Mouse (Mus musculus) urinary bladder, postnatal 36 days (tissue): ENCODE data around the gene Dnajb5.

Experiments used
- DNase-seq, 2 experiments: peaks; one replicate each; pipeline ENCODE4 v3.0.0; 2022; ENCODE audit warnings: low spot score in 2 of 2, mixed read lengths in 1 of 2

Gene Dnajb5

GRCm38 (mm10) chr4:42949676-42950051, at the start of gene Dnajb5:
Dnajb5 (plus strand) TSS chr4:42949814.
- peak; percentile 97 to 98 for DNase-seq

- DNase-seq = no peak
Measured at GRCm38 (mm10) chr4:42900878-42901277, 48.7 kb upstream of the Dnajb5 start.

DNA sequence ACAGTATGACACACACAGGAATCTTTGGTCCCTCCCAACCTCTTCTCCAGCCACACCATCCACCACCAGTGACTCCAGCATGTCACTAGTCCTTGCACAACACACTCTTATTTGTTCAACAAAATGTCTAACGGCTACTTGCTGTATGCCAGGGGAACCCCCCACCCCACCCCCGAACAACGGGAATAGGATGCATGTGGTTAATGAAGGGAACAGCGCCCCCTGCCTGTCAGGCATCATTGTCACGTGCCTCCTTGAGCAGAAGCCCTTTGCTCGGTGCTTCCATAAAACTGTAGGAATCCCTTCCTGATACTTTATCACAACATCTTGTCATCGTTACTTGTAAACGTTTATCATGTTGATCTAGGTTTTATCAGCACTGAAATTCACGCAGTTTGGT, 47.4 kb upstream of the Dnajb5 start:
- DNase-seq = no peak

DNA sequence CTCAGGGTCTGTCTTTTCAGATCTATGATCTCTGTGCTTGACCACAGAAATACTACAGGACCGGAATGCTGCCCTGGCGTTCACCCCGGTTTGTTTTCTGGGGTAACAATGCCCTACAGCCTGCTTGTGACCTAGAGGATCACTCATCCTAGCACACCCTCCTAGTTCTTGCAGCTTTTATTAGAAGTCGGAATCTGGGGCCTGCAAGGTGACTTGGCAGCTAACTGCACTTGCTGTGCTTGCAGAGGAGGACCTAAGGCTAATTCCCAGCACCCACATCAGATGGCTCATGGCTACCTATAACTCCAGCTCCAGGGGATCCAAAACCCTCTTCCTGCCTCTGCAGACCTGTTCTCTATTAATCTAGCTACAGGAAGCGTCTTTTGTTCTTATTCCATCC, 46.9 kb upstream of the Dnajb5 start:
- DNase-seq = no peak

DNA sequence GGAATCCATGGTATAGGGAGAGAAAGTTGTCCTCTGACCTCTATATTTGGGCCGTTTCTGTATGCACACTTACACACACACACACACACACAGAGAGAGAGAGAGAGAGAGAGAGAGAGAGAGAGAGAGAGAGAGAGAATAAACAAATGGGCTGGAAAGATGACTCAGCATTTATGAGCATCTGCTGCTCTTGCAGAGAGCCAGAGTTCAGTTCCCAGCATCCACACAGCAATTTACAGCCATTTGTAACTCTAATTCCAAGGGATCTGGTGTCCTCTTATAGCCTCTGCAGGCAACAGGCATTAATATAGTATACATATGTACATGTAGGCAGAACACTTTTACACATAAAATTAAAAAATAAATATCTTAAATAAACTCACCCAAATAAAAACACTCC, 45.7 kb upstream of the Dnajb5 start:
- DNase-seq = no peak

- no peak for DNase-seq
Measured at GRCm38 (mm10) chr4:42904523-42904922, 45.1 kb upstream of the Dnajb5 start.

DNA sequence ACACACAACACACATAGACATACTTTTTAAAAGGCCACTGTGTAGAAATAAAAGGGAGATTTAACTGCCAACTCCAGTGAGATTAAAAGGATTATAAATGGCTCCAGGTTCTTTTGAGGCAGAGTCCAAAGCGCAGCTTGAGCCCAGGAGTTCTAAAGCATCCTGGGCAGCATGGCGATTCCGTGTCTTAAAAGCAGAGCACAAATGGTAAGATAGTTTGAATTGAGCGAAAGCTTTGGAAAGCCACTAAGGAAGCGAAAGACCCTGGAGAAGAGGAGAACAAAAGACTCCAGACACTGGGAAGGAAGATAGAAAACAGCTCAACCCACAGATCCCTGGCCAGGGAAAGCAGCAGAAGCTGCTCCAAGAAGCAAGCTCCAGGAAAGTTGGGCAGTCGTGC, 44.6 kb upstream of the Dnajb5 start:
- DNase-seq = no peak

GRCm38 (mm10) chr4:42913391-42913790, 36.2 kb upstream of the Dnajb5 start:
- no peak for DNase-seq

- no peak for DNase-seq
Measured at GRCm38 (mm10) chr4:42915311-42915710, 34.3 kb upstream of the Dnajb5 start.

- DNase-seq = no peak
Measured at GRCm38 (mm10) chr4:42915966-42916365, 33.6 kb upstream of the Dnajb5 start.

- no peak for DNase-seq
Measured at GRCm38 (mm10) chr4:42916617-42917401, 32.8 kb upstream of the Dnajb5 start, which contains the start of gene Phf24. Phf24 (plus strand) TSS chr4:42916660.

- DNase-seq = no peak
Measured at GRCm38 (mm10) chr4:42917402-42917774, 32.2 kb upstream of the Dnajb5 start.

- DNase-seq = no peak
Measured at GRCm38 (mm10) chr4:42920726-42921125, 28.9 kb upstream of the Dnajb5 start.

DNA sequence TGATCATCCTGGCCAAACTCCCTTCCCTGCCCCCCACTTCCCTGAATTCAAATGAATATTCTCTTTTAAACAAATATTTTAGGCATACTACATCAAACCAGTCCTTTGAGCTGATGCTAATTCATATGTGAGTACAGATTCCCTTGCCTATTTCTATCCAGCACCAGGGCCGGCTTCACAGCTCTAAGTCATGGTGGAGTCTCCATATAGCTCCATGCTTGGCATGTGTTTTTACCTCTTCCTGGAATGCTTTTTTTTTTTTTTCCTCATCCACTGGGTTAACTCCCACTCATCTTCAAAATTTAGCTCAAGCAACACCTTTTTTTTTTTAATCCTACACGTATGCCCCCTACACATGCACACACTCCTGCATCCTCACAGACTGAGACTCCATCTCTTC, 28.1 kb upstream of the Dnajb5 start:
- no peak for DNase-seq

DNA sequence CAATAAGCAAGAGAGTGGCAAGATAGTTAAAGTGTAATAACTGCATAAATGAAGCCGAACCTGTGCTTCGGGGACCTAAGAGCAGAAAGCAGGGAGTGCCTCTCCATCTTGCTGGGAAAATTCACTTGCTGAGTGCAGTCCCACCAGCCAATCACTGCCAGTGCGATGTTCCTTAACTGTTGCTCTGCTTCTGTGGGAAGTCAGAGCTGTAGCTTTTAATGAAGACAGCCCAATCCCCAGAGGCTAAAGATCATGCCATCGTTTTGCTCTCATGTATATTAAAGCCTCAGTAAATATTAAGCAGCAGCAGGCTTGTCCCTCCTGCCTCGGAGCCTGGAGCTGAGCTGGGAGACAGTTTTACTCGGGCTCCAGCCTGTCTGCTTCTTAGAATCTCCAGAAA, 27.6 kb upstream of the Dnajb5 start:
- DNase-seq = no peak

DNA sequence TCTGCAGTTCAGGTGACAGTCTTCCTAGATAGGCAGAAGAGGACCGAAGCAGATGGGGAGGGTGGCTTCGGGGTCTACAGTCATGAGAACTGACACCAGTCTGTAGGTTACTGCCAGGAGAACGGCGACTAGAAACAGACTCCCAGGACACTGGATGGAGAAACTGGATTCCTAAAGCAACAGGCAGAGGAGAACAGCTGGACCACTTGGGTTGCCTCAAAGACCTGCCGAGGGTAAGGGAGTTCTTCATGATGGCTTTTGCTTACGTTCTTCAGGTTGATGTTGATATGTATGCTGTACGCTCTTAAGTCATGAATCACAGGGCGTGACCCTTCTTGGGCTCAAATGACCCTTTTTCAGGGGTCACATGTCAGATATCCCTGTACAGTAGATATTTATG, 27.2 kb upstream of the Dnajb5 start:
- DNase-seq = no peak

GRCm38 (mm10) chr4:42924095-42924710, 25.4 kb upstream of the Dnajb5 start:
- no peak for DNase-seq

GRCm38 (mm10) chr4:42928209-42928608, 21.4 kb upstream of the Dnajb5 start:
- no peak for DNase-seq

GRCm38 (mm10) chr4:42928952-42929351, 20.7 kb upstream of the Dnajb5 start:
- DNase-seq = no peak

GRCm38 (mm10) chr4:42932229-42932969, 17.2 kb upstream of the Dnajb5 start:
- DNase-seq = no peak

DNA sequence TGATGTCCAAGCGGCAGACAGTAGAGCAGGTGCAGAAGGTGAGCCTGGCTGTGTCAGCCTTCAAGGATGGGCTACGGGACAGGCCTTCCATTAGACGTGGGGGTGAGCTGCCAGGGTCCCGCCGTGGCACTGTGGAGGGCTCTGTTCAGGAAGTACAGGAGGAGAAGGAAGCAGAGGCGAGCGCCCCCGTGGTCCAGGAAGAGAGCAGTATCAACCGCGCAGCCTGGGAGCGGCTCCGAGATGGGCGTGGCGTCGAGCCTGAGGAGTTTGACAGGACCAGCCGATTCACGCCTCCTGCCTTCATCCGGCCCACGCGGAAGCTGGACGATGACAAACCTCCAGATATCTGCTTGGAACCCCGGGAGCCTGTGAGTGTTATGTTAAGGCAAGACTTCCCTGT, 16.0 kb upstream of the Dnajb5 start:
- DNase-seq = peak; percentile 35 to 60

GRCm38 (mm10) chr4:42941396-42941795, 8.2 kb upstream of the Dnajb5 start:
- DNase-seq = no peak

DNA sequence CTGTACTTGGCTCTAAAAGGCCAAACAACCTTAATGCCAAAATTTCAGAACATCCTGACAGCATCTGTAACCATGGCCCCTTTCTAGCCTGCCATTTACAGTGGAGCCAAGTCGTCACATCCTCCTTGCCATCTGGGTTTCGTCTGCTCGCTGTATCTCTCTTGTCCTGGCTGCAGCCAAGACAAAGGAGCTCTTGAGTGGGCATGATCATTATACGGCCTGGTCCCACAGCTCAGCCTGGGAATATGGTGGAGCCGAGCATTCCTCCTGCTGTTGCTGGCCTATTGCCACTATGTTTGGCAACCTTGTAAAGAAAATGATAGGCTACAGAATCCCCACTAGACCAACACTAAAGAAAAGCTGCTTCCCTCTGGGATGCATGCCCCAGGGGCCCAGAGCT, 6.3 kb upstream of the Dnajb5 start:
- DNase-seq = no peak
